Comparison of ENCODE assay signal across 16 mouse cellular contexts in genomic region chr6:28514195-28514594, GRCm38 (mm10).
"Had no signal": no experiment of that assay in that cellular context is flagged by ENCODE, and none has a peak within 500 bp of the region (broad histone marks: within the 10 kb centered on the region; RNA-seq: fewer than 3 reads in every experiment).

No protein-coding gene starts in this region.

- H3K4me2 ChIP-seq: neural tube, embryonic 13.5 days; neural tube, embryonic 15.5 days; stomach, embryonic 15.5 days had no signal

- DNase-seq: retina, postnatal 1 day; right cerebral cortex, adult 18-20 months; right cerebral cortex, postnatal 14 days; right cerebral cortex, postnatal 25 days; right cerebral cortex, postnatal 4 days; spleen, adult 18-20 months; thymus, adult 18-20 months; thymus, adult 2 months; thymus, postnatal 14 days; thymus, postnatal 25 days; thymus, postnatal 36 days; thymus, postnatal 4 days had no signal

- H3K4me3 ChIP-seq: neural tube, embryonic 13.5 days; neural tube, embryonic 15.5 days; stomach, embryonic 15.5 days had no signal

- H3K9ac ChIP-seq: neural tube, embryonic 13.5 days; neural tube, embryonic 15.5 days; stomach, embryonic 15.5 days had no signal

- H3K27ac ChIP-seq: neural tube, embryonic 13.5 days; neural tube, embryonic 15.5 days; stomach, embryonic 15.5 days; stomach, postnatal 0 days had no signal

- H3K4me1 ChIP-seq: neural tube, embryonic 13.5 days; neural tube, embryonic 15.5 days; stomach, embryonic 15.5 days had no signal

- H3K27me3 ChIP-seq: neural tube, embryonic 13.5 days; neural tube, embryonic 15.5 days; stomach, embryonic 15.5 days had no signal

- H3K9me3 ChIP-seq: neural tube, embryonic 13.5 days; neural tube, embryonic 15.5 days; stomach, embryonic 15.5 days had no signal
